Mouse (Mus musculus) hindbrain, postnatal 0 days (tissue): ENCODE data around the gene Gpr18. TPM values are rescaled to one million over a fixed set of nuclear protein-coding genes. Genes with fewer than 3 reads are reported as not detected.
"Not testable (repeated sequence)": the region's sequence is repeated elsewhere in the genome, so short reads cannot be mapped to it uniquely, and the experiment has no call there.

ENCODE experiments used
- ATAC-seq: fragments of 200-750 bp; cut with Nextera tagmentation; 2 replicates; pipeline ENCODE4 v1.8.0; 2017; ENCODE audit warnings: mild to moderate bottlenecking, moderate TSS enrichment, moderate library complexity
- DNase-seq: peaks from one replicate; pipeline ENCODE4 v3.0.0-alpha.2; 2015; ENCODE audit warnings: low spot score
- H3K27ac ChIP-seq: fragments of 300-500 bp; sonication (generic); 2 replicates; pipeline ENCODE4 v1.5.1; 2014; ENCODE audit warnings: mild to moderate bottlenecking
- H3K27me3 ChIP-seq: fragments of 300-500 bp; sonication (generic); 2 replicates; pipeline ENCODE4 v1.6.1; 2014; ENCODE audit warnings: low read length, mixed read lengths; ENCODE audit not compliant: insufficient read depth
- H3K36me3 ChIP-seq: fragments of 300-500 bp; sonication (generic); 2 replicates; pipeline ENCODE4 v1.6.1; 2014; ENCODE audit warnings: low read length, mixed read lengths; ENCODE audit not compliant: insufficient read depth
- H3K4me1 ChIP-seq: fragments of 300-500 bp; sonication (generic); 2 replicates; pipeline ENCODE4 v1.6.1; 2014; ENCODE audit warnings: antibody characterized with exemption, low read length, mixed read lengths; ENCODE audit not compliant: insufficient read depth
- H3K4me2 ChIP-seq: fragments of 300-500 bp; sonication (generic); 2 replicates; pipeline ENCODE4 v1.6.1; 2014; ENCODE audit warnings: low read depth, mild to moderate bottlenecking, low read length, moderate library complexity, mixed read lengths
- H3K4me3 ChIP-seq: fragments of 300-500 bp; sonication (generic); 2 replicates; pipeline ENCODE4 v1.5.1; 2014; ENCODE audit warnings: low read length
- H3K9ac ChIP-seq: fragments of 300-500 bp; sonication (generic); replicated peaks from 2 replicates; pipeline ENCODE4 v1.6.1; 2014; ENCODE audit warnings: mild to moderate bottlenecking, low read length, moderate library complexity, mixed read lengths
- H3K9me3 ChIP-seq: fragments of 300-500 bp; sonication (generic); 2 replicates; pipeline ENCODE4 v1.6.1; 2016; ENCODE audit warnings: low read length, mixed read lengths
- CTCF ChIP-seq: IDR thresholded peaks from 2 replicates; pipeline ENCODE4 v1.5.1; 2016; ENCODE audit warnings: antibody characterized with exemption, control low read depth, low read depth
- WGBS: fragments of 180-500 bp; shearing (Covaris S2); extraction: QIAGEN DNeasy Blood & Tissue Kit; methylation state at CpG from one replicate; pipeline ENCODE4 v1.1.7; 2014; 5-methylcytosine and 5-hydroxymethylcytosine counted together
- polyA plus RNA-seq: library from polyadenylated mRNA; unstranded; fragments of >200 nt; fragmentation: Nextera tagmentation; extraction: Ambion mirVana; gene quantifications from 2 replicates; pipeline ENCODE4 v1.2.1, GENCODE M21; 2015
- total RNA-seq: library from RNA; depleted of rRNA; stranded (reverse); fragments of >200 nt; gene quantifications from 2 replicates; pipeline ENCODE4 v1.2.3, GENCODE M21; 2014

Gpr18 gene
- total and polyA plus RNA-seq, 2 experiments from 2014 or later = not detected

GRCm38 (mm10) chr14:121878176-121878858, 37.3 kb downstream of the Gpr18 start, which contains the start of gene Ubac2:
TSS of gene Ubac2 (plus strand) at chr14:121878620.
- Histone ChIP-seq H3K4me2 (peak within 1 kb of the TSS; percentile 90), H3K27me3 (no peaks in the 10 kb centered on the region), H3K4me3 (peak within 1 kb of the TSS; percentile 63), H3K9ac (peak within 1 kb of the TSS; percentile 79), H3K36me3 (no peaks in the 10 kb centered on the region), H3K4me1 (no peaks in the 10 kb centered on the region), H3K9me3 (no peaks in the 10 kb centered on the region), H3K27ac (peak within 1 kb of the TSS; percentile 76)
- no peak; the same call in 1 of the 2 replicates for TF ChIP-seq CTCF
- peak; percentile 99 for ATAC-seq
- peak; percentile 99 for DNase-seq
- WGBS = under 1% methylated on average over 60 of the region's 61 CpGs

DNA sequence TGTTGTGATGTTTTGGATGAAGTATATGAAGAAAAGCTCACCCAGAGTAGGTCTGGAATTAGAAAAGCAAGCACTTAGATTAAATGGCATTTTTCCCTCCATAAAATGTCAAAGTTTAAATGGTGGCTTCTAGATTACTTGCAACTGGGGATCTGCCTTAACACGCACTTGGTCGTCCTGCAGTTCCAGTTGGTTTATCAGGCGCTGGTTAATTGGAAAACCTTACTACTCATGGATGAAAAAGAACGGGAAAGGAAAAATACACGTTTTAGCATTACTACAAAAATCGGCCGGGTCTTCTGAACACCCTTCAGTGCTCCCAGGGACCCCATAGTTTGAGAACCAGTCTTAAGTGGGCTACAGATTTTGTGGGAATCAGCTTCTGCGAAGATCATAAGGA, 37.9 kb downstream of the Gpr18 start:
- Histone ChIP-seq H3K4me3 (peak overlapping the region; percentile 63), H3K27me3 (no peaks in the 10 kb centered on the region), H3K9ac (peak overlapping the region; percentile 79; the same call in 1 of the 2 replicates), H3K4me2 (peak overlapping the region; percentile 64), H3K4me1 (no peaks in the 10 kb centered on the region), H3K9me3 (no peaks in the 10 kb centered on the region), H3K27ac (peak overlapping the region; percentile 76; the same call in 1 of the 2 replicates), H3K36me3 (no peaks in the 10 kb centered on the region)
- ATAC-seq = no peak
- no peak for TF ChIP-seq CTCF
- DNase-seq = no peak
- WGBS = 33% methylated on average over 8 of the region's 8 CpGs

DNA sequence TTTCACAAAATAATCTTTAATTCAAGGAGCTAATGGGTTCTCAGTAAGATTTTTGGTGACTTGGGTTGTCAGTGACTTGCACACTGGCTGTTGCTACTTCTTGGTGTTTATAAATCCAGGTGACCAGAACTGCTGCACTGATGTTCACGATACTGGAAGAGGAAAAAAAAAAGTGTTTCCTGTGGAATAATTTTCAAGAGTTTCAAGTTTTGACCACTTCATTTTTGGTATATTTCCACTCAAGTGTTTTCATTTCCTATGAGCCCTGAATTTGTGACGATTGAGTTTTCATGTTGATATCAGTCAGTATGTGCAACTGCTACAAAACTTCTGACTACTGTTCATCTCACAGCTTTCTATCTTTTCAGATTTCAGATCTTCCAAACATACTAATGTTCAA, 38.7 kb downstream of the Gpr18 start:
- Histone ChIP-seq H3K9ac (no peak overlapping the region), H3K4me1 (no peaks in the 10 kb centered on the region), H3K27me3 (no peaks in the 10 kb centered on the region), H3K27ac (no peak overlapping the region), H3K4me3 (no peak overlapping the region), H3K36me3 (no peaks in the 10 kb centered on the region), H3K9me3 (no peaks in the 10 kb centered on the region), H3K4me2 (no peak overlapping the region)
- no peak for DNase-seq
- 91% methylated on average over 2 of the region's 2 CpGs for WGBS
- ATAC-seq = no peak
- TF ChIP-seq CTCF = no peak

DNA sequence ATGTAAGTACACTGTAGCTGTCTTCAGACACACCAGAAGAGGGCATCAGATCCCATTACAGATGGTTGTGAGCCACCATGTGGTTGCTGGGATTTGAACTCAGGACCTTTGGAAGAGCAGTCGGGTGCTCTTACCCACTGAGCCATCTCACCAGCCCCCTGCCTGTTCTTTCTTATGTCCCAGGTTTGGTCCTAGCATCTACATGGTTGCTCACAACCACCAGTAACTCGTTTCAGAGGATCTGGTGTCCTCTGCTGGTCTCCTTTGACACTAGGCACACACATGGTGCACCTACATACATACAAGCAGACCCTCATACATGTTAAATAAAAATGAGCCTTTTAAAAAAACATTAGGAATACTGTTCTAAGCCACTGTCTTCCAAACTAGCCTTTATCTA, 39.4 kb downstream of the Gpr18 start:
- not testable (repeated sequence) for DNase-seq, H3K4me1 ChIP-seq, ATAC-seq, H3K9ac ChIP-seq, H3K9me3 ChIP-seq, H3K36me3 ChIP-seq, H3K4me3 ChIP-seq, H3K27ac ChIP-seq, H3K27me3 ChIP-seq, H3K4me2 ChIP-seq
- 73% methylated on average over 2 of the region's 2 CpGs for WGBS

DNA sequence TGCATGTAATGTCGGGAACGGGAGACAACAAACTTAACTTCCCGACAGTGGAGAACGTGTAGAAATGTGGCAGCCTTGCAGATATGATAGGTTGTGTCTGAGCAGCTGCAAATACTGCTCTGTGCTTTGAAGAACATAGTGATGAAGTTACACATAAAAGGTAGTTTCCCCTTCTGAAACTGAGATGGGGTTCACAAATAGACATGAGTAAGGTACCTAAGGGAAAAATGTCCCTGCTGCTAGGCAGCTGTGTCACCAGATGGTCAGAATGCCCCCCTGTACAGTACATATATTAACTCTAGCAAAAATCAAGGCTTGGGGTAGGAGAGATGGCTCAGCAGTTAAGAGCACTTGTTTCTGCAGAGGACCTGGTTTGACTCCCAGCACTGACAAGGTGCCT, 41.9 kb downstream of the Gpr18 start:
- no peak for DNase-seq
- H3K27me3 ChIP-seq = no peaks in the 10 kb centered on the region
- no peaks in the 10 kb centered on the region for H3K36me3 ChIP-seq
- 86% methylated on average over 4 of the region's 4 CpGs for WGBS
- no peak for TF ChIP-seq CTCF
- no peak overlapping the region for H3K9ac ChIP-seq
- no peaks in the 10 kb centered on the region for H3K4me1 ChIP-seq
- no peak overlapping the region for H3K4me3 ChIP-seq
- no peak overlapping the region for H3K4me2 ChIP-seq
- no peak overlapping the region for H3K27ac ChIP-seq
- no peaks in the 10 kb centered on the region for H3K9me3 ChIP-seq
- no peak for ATAC-seq

DNA sequence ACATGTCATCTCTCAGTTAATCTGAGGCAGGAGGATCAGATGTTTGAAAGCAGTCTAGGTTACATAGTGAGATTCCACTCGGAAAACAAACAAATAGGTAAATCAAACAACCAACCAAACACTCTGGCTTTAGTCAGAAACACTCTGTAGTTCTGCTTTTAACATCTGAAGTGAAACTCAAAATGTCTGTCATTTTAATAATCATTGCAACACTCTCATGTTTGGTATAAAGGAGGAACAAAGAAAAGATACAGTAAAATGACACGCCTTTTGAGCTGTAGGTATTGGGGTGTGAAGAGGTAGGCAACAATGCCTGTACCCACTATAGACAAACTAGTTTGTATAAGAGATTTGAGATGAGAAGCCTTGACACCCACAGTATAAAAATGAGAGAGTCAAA, 42.4 kb downstream of the Gpr18 start:
- H3K4me3 ChIP-seq = no peak overlapping the region
- H3K27me3 ChIP-seq = no peaks in the 10 kb centered on the region
- H3K4me2 ChIP-seq = no peak overlapping the region
- no peak for TF ChIP-seq CTCF
- WGBS = 74% methylated on average over 2 of the region's 2 CpGs
- no peak overlapping the region for H3K9ac ChIP-seq
- DNase-seq (no peak), ATAC-seq (no peak)
- no peaks in the 10 kb centered on the region for H3K4me1 ChIP-seq
- no peaks in the 10 kb centered on the region for H3K36me3 ChIP-seq
- H3K27ac ChIP-seq = no peak overlapping the region
- no peaks in the 10 kb centered on the region for H3K9me3 ChIP-seq

GRCm38 (mm10) chr14:121872760-121873159, 42.8 kb downstream of the Gpr18 start:
- Histone ChIP-seq H3K4me3 (no peak overlapping the region), H3K27ac (no peak overlapping the region), H3K4me2 (no peak overlapping the region), H3K4me1 (no peaks in the 10 kb centered on the region), H3K36me3 (no peaks in the 10 kb centered on the region), H3K27me3 (no peaks in the 10 kb centered on the region), H3K9me3 (no peaks in the 10 kb centered on the region), H3K9ac (no peak overlapping the region)
- DNase-seq = no peak
- no peak for ATAC-seq
- 93% methylated on average over 1 of the region's 1 CpGs for WGBS
- TF ChIP-seq CTCF = no peak
